Mouse (Mus musculus) adipocyte (in vitro differentiated cells): Measurements from ENCODE around the gene Gabrr2.
"Not testable (repeated sequence)": the region's sequence is repeated elsewhere in the genome, so short reads cannot be mapped to it uniquely, and the experiment has no call there.

Experiments used
- DNase-seq: peaks from one replicate; pipeline ENCODE4 v3.0.0-alpha.2; 2016; ENCODE audit warnings: low spot score

The Gabrr2 gene

DNA sequence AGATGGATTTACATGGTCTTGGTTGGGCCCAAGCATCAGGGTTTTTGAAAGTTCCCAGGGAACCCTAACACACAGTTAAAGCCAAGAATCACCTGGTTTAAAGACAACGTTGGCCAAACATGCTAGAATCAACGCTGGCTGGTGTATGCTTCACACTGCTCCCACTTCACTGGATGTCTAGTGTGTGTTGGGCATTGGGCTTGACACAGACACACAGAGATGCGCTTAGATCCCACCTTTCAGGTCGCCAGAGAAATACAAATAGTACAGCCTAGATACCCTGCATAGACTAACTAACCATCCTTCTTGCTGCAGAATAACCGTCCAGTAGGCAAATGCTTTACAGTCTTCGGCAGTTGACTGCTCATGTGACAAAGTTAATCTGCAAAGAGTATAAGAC is 7.5 kb downstream of the Gabrr2 start:
- no peak for DNase-seq

GRCm38 (mm10) chr4:33071337-33071736 is 8.5 kb downstream of the Gabrr2 start:
- no peak for DNase-seq

DNA sequence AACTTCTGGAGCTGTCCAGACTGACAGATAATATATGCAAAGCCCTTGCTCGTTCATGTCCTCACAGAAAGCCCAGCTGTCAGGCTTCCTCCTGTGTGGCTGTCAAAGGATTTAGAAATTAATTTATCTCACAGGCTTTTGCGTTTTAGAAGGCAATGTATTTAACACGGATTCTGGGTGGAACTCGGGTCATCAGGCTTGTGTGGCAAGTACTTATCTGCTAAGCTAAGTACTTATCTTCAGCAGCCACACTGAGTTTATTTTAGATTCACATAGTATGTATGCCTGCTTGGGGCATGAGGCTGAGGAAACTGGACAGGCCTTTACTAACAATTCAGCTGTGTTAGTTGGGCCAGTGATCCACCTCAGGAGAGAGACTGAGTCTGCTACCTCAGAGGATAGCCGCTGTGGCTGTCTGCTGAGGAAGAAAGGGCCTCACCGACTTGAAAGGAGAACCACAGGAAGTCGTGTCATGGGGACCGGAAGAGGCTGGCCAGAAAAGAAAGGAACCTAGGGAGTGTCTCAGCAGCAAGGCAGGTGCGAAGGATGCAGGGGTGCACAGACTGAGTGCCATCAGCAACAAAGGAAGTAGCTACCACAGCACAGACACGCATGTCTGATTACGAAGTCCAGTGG is 9.8 kb downstream of the Gabrr2 start:
- no peak for DNase-seq

DNA sequence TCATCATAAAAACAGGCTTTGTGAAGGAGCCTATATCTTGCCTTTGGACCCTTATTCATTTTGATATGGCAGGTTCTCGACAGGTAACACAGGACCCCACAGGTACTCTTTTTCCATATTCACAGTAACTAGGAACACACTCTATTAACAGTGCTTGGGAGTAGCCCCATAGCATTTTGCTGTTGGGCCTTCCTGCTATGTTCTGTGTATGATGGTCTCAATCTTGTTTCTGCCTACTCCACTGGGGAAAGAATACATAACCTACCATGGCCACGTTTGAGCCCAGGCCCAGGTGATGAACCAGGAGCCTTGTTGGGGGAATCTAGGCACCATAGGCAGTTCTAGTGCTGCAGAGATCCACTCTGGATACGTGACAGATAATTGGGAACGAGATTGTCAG is 11.6 kb downstream of the Gabrr2 start:
- DNase-seq = no peak

DNA sequence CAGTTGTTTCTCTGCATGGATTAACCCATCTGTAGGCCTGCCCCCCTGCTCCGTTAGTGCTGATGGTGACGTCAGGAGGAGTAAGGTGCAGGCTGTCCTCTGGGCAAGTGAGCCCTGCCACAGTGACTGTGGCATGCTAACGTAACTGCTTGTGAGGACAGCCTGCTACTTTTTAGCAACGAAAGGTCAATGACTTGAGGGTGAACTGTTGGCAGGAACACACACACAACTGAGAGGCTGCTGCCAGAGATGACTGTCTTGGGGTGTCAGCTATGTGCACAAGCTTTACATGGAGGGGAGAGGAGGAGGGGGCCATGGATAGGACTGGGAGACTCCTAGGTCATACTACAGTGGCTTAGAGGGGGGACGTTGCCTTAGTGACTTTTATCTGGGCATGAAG is 12.1 kb downstream of the Gabrr2 start:
- peak; percentile 27 for DNase-seq

DNA sequence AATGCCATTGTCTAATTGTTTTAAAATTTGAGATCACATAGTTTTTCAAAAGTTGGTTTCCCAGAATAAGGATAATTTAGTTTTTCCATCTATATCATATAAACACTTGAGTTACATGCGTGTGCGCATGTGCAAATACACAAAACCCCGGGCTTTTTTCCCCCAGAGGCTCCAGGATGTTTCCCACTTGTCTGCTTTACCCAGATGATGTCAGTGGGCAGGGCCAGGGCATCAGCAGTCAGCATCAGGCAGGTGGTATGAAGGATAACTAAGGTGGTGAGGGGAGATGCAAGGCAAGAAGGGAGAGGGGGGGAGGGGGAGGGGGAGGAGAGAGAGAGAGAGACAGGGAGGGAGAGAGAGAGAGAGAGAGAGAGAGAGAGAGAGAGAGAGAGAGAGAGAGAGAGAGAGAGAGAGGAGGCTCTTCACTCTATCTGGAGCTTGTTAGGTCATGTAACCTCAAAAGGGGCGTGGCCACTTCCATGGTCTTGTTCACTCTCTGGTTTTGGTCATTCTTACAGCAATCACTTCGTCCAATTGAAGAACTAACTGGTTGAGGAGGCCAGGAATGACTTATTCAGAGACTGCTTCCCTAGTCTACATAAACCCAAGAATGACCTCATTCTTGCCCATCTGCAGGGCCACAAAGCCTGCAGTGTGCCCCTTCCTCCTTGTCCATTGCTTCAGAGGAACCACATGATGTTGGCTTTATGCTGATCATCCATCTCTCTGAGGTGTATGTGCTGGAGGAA is 13.2 kb downstream of the Gabrr2 start:
- DNase-seq = no peak

DNA sequence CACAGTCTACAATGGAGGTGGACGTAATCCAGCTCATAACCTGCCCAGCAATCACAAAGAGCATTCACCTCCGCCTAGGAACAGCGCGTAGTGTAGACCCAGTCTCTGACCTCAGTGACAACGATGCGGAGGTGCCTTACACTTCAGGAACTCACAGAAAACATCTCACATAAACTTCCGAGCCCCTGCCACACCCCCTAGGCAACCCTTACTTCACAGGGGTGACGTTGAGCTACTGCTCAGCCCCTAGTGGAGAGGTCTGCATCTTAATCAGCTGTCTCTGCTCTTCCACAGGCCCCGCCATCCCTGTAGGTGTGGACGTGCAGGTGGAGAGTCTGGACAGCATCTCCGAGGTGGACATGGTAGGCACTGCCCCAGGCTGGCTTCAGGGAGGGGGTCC is 14.4 kb downstream of the Gabrr2 start:
- no peak for DNase-seq

GRCm38 (mm10) chr4:33077724-33078123 is 14.9 kb downstream of the Gabrr2 start:
- DNase-seq = no peak

DNA sequence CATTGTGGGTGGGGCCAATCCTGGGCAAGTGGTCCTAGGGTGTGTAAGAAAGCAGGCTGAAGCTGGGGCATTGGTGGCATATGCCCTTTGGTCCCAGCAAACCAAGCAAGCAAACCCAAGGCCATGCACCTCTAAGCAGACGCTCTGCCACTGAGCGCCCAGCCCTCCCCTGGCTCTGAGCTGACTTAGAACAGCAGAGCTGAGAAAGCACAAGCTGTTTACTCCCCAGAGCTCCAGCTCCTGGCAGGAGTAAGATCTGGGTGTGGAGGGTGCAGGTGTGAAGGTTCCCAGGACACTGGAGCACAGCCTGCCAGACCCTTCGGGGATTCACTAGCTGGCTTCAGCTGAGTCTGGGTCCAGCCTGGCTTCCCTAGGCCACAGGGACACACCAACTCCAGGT is 15.7 kb downstream of the Gabrr2 start:
- DNase-seq = no peak

DNA sequence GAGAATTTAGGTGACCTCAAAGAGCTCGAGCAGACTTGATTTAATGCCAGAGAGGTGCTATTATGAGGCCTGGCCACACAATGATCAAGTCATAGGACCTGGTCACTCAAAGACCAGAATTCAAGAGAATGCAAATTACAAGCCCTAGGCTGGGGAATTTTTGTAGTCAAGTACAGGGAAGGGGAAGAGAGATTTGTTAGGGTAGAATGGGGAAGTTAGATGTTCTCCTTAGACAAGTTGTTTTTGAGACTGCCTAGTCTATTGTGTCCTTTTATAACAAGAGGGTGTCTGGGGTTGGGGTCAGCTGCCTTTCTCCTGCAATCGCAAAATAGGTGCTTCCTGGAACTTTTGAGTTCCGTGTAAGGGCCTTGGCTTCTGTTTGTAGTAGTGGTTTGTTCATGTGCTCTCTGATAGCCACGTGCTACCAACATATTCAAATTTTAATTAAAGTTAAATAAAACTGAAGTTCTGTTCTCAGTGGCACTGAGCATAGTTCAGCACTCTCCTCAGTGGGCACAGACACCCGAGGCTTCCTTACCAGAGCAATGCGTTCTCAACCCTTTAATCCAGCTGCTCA is 36.4 kb downstream of the Gabrr2 start:
- no peak for DNase-seq

DNA sequence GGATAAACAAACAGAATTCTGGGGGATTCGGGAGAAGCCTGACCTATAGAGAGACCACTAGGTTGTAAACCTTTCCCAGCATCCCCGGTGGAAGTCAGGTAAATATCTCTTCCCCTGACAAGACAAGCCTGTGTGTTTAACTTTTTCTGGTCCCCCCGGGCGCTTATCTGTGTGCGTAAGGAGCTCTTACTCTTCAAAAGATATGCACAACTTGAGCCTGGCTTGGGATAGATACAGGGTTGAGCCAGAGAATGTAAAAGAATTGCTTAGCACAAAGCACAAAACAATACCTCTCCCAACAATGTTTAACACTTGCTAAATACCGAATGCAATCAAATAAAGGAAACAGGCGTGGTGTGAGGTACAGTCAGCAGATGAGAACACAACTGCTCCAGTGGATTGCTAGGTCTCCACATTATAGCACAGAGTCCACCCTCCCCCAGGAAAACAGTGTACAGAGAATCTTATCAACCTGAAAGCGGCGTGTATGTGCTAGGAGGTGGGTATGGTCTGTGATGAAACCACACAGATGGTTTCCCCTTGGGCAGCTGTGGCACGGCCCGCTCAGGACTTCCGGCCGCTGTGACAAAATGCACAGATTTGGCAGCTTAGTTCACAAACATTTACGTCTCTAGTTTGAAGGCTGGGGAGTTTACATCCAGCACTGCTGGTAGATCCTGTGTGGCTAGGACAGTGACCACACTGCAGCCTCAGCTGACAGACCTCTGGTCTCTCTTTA is 47.1 kb downstream of the Gabrr2 start:
- DNase-seq = no peak

DNA sequence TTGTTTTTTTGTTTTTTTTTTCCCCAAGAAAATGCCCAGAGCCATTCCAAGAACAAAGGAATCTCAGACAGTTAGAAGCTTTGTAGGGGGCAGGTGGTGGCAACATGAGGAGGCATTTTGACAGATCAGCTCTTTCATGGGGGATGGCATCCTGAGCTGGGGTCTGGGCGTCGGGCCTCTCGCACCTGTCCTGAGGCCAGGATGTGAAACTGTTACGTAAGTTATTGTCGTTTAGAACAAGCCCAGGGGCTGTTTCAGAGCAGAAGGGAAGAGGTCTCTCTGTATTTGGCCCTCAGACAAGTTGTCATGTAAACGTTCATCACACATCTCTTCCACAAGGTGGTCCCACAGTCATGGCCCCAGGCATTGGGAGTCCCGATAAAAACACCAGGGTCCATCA is 48.0 kb downstream of the Gabrr2 start:
- DNase-seq = no peak

DNA sequence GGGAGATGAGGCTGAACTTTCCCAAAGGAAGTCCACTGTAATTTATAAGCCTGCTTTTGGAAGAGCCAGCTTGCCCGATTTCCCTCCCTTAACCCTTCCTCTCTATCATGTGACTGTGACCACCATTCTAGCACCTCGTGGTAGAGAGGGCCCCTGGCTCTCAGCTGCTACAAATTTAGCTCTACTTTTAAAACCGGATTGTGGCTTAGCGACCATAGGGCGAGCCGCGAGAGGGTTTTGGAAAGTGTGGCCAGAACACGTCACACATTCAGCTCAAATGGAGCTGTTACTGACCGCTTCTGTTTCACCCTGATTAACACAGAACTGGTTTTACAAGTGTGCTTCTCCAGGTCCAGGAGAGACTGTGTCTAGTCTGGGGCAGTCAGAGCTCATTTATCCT is 48.6 kb downstream of the Gabrr2 start:
- DNase-seq = no peak

- DNase-seq = not testable (repeated sequence)
Measured at GRCm38 (mm10) chr4:33112866-33113265, 50.1 kb downstream of the Gabrr2 start.

- DNase-seq = peak; percentile 83
Measured at GRCm38 (mm10) chr4:33119118-33119517, 56.3 kb downstream of the Gabrr2 start.

GRCm38 (mm10) chr4:33124493-33124892 is 61.7 kb downstream of the Gabrr2 start:
- peak; percentile 56 for DNase-seq

GRCm38 (mm10) chr4:33125409-33126084 is 62.7 kb downstream of the Gabrr2 start:
- peak; percentile 30 for DNase-seq

DNA sequence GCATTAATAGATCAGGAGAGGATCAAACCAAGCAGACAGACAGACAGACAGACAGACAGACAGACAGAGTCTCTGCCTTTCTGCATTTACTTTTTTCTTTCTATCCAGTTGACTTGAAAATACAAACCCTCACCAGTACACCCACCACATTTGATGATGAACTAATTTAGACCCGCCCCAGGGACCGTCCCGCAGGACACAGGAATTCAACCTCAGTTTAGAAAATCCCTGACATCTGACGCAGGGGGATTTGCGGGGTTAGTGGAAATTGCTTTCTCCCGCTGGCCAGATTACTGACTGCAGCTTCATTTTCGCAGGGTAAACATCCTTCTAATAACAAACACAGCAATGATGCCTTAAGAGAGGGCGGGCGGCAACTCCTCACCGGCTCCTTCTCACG is 69.4 kb downstream of the Gabrr2 start, which contains the start of gene Gabrr1:
Gene Gabrr1, plus strand, starts transcription at position 301 of the 400 bp plus-strand sequence.
- DNase-seq = no peak
